Mouse (Mus musculus) heart, postnatal 36 days (tissue): ENCODE data around the gene Macf1. TPM values are rescaled to one million over a fixed set of nuclear protein-coding genes. Genes with fewer than 3 reads are reported as not detected.

Experiments used
- DNase-seq, 2 experiments: peaks; one replicate each; pipeline ENCODE4 v3.0.0; 2021 to 2022
- intact Hi-C: fragments of 180-260 bp; cut with DNase I; formaldehyde crosslinking; loops from one replicate; pipeline ENCODE4 v1.15.1; 2025
- total RNA-seq, 2 experiments: library from RNA; stranded (reverse); gene quantifications; 2 replicates each; pipeline ENCODE4 v1.2.3; 2021

Gene Macf1
- total RNA-seq, 2 experiments from 2014 or later: 228 to 240 TPM

GRCm38 (mm10) chr4:123418032-123418431 lies 266.1 kb downstream of the Macf1 start:
- intact Hi-C loops: no loop called here
- DNase-seq: no peak

GRCm38 (mm10) chr4:123417478-123417877 lies 266.7 kb downstream of the Macf1 start:
- intact Hi-C loops: no loop called here
- no peak for DNase-seq

GRCm38 (mm10) chr4:123416829-123417228 lies 267.3 kb downstream of the Macf1 start:
- no peak for DNase-seq
- intact Hi-C loops: no loop called here

DNA sequence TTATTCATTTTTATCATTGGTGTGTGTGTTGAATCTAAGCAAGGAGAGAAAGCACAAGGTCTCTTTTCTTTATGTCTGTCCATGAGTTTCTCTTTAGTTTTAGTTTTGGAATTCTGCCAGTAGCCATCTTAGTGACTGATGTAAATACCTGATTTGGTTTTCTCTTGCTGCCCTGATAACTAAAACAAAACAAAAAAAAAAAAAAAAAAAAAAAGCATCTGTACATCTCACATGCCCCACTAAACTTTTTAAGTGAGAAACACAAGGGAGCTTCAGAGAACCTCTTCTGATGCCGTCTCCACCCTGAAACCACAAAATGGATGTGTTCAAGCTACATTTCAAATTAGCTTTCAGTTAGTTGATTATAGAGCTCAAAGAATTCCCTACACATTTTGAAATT lies 268.6 kb downstream of the Macf1 start:
- intact Hi-C loops: no loop called here
- DNase-seq: no peak

- intact Hi-C loops: loop anchor here (2.0 to 5.0 kb wide), 5 partner anchors 13 to 493 kb away; no protein-coding TSS in a partner anchor
- DNase-seq: no peak
Observed at GRCm38 (mm10) chr4:123413876-123414275, 270.3 kb downstream of the Macf1 start.

DNA sequence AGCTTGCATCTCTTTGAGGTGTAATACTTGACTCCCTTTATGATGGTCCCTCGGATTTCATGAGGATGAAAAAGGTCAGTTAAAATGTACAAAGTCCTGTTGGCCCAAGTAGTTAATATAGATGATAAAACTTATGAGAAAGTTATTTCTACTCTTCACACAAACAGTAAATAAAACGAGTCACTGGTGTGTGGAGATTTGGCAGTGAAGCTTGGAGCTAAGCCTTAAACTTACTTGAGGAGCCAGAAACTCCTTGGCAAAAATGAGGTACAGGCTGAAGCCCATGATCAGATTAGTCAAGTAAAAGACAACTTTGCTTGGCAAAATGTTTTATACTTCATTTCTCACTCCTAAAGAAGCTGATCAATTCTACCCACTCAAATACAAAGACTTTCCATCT lies 271.2 kb downstream of the Macf1 start:
- intact Hi-C loops: loop anchor here (2.0 to 5.0 kb wide), 5 partner anchors 14 to 494 kb away; no protein-coding TSS in a partner anchor
- DNase-seq: no peak

- DNase-seq: peak in 1 of 2 experiments; percentile 36
- intact Hi-C loops: loop anchor here (2.0 to 5.0 kb wide), 5 partner anchors 14 to 495 kb away; no protein-coding TSS in a partner anchor
Observed at GRCm38 (mm10) chr4:123412528-123412878, 271.7 kb downstream of the Macf1 start.

- intact Hi-C loops: loop anchor here (2.0 to 5.0 kb wide), 5 partner anchors 15 to 495 kb away; no protein-coding TSS in a partner anchor
- peak; percentile 86 to 92 for DNase-seq
Observed at GRCm38 (mm10) chr4:123411732-123412527, 272.2 kb downstream of the Macf1 start.

GRCm38 (mm10) chr4:123411006-123411731 lies 273.0 kb downstream of the Macf1 start:
- intact Hi-C loops: loop anchor here (5.0 kb wide), 4 partner anchors 36 to 496 kb away; no protein-coding TSS in a partner anchor
- DNase-seq: peak in 1 of 2 experiments; percentile 58

DNA sequence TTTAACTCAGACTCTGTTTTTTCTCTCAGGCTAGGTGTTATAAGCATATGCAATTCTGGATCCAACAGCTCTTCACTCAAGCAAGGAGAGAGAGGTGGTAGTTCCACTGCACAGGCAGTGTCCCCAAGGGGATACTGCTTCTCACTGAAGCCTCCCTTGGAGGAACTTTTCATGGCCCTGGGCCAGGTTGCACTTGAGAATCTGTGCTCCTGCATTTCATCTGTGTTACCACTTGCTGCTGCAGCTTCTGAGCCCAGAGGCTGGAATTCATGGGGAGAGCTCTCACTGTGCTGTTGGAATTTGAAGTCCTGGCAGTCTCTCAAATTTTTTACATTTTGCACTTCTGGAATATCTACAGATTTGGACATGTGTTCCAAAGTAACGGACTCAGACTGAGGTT lies 274.4 kb downstream of the Macf1 start:
- intact Hi-C loops: loop anchor here (5.0 kb wide), 4 partner anchors 38 to 498 kb away; no protein-coding TSS in a partner anchor

DNA sequence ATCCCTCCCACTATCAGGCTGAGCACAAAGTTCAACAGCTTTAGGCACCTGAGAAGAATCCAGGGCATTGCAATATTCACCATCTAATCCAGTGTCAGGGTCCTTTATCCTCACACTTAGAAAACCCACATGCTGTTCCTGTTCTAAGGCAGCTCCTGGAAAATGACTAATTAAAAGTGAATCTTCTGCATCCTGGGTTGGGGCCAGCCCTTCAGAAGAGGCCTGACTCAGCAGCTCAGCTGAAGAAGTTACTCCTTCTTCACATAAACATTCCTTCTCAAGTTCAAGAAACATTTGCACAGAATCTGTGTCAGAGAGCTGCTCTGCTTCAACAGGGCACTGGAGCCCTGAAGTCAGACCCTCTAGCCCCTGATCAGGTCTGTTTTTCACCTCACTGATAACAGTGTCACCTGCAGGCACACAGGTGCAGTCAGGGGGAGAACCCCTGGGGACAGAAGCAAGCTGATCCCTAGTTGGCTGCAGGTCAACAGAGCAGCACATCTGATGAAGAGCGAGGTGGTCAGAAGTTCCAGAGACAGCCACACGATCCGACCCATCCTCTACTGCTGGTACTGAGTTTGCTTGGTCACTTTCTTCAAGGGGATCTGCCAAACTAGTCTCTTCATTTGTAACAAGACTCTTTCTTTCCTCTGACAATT lies 275.0 kb downstream of the Macf1 start:
- no peak for DNase-seq
- intact Hi-C loops: no loop called here

More for the DNA sequence above, 274.4 kb downstream of the Macf1 start:
- DNase-seq: peak in 1 of 2 experiments; percentile 63

GRCm38 (mm10) chr4:123407792-123408191 lies 276.4 kb downstream of the Macf1 start:
- no peak for DNase-seq
- intact Hi-C loops: no loop called here

- DNase-seq: no peak
- intact Hi-C loops: no loop called here
Observed at GRCm38 (mm10) chr4:123404056-123404455, 280.1 kb downstream of the Macf1 start.

- intact Hi-C loops: no loop called here
Observed at GRCm38 (mm10) chr4:123402244-123402643, 281.9 kb downstream of the Macf1 start.

GRCm38 (mm10) chr4:123401265-123401664 lies 282.9 kb downstream of the Macf1 start:
- no peak for DNase-seq
- intact Hi-C loops: no loop called here

More at GRCm38 (mm10) chr4:123402244-123402643, 281.9 kb downstream of the Macf1 start:
- DNase-seq: no peak

DNA sequence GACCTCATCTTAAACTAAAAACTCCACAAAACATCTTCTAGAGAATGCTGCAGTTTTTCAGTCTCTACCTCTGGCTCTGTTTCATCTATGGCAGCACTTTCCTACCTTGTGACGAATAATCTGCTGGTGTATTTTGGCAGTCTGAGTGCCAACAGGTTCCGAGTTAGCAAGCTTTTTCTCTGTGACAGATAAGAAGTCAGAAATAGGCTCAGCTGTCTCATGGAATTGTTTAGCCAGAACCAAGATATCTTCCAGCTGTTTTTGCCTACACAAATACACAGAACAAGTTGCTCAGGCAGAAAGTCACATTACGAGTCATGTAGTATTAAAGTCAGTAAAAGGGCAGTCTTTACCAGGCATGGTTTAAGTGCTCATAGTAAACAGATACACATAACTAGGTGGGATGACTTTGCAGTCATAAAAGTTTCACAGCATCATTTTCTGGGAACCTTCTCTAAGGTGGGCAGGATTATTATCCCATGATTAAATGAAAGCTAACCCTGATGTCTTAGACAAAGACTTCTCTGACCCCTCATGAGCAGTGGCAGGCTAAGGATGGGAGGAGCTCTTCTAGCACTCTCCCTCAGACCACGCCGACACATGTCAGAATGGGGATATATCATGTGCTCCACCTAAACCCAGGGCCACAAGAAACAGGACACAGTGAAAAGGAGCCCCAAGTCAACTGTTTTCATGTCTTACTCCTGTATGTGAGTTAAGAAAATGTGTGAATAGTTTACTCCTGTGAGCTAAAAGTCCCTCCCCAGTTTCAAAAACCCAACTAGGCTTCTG lies 286.3 kb downstream of the Macf1 start:
- DNase-seq: peak in 1 of 2 experiments; percentile 39
- intact Hi-C loops: no loop called here

DNA sequence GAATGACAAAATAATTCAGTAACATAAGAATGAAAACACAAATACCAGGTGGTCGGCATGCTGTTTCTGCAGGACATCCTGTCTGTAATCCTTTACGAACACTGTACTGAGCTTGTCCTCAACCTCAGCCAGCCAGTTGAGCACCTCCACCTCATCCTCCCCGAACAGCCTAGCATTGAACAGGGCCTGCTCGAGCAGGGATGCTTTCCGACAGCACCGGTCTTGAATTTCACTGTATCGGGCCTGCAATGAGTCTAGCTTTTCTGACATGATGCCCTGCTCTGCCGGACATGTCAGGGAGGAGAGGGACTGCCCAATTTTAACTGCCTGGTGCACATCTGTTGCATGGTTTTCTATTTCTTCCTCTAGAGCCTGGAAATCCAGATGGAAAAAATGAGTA lies 287.1 kb downstream of the Macf1 start:
- DNase-seq: no peak
- intact Hi-C loops: no loop called here

DNA sequence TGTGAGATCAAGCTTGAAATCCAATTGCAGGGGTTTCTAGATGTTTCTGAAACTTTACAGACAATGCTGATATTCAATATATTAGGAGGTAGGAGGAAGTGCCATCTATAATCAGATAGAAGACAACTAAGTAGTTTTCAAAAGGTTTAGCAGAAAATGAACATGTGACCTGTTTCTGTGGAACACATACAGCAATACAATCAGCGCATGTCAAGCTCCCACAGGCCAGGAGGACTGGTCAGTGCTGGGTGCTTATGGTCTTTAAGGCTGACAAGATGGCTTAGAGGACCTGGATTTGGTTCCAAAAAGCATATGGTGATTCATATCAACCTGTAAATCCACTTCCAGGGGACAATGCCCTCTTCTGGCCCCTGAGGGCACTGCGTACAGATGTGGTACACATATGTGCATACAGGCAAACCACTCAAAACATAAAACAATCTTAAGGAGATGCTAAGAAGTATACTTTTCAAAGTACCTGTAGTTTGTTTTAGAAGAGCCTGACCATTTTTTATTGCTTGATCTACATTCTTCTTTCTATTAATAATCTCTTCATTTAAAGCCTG lies 288.6 kb downstream of the Macf1 start:
- DNase-seq: no peak
- intact Hi-C loops: no loop called here

DNA sequence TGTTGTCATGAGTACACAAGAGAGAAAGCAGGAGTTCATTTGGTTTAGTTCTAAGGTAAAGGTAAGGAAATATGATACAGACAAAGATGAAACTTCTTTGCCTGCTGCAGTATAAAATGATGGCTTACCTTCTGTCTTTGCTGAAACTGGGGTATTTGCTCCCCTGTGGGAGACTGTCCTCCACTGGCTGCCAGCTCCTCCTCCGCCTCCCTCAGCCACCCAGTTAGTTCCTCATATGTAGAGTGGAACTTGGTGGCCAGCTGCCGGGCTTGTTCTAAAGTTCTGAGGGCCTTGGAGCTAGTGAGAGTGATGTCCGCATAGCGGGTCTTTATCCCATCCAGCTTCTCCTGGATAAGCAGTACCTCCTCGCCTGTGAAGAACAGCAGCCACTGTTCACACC lies 289.3 kb downstream of the Macf1 start:
- DNase-seq: no peak
- intact Hi-C loops: loop anchor here (5.0 kb wide), 2 partner anchors 37 to 52 kb away; no protein-coding TSS in a partner anchor

DNA sequence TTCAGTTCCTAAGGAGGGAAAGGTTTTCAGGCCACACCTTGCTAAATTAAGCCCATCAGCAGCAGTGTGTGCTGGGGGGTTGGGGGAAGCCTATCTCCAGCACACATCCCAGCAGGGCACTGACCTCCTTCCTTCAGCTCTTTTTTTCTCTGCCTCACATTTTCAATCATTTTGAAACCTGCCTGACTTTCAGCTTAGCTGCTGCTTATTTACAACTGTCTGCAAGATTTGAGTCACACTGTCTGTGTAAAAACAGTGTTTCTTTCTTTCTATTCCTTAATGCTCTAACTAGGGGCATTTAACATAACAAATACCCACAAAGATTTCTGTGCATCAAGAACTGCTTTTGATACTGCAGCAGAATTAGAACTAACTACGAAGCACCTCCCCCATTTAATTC lies 289.9 kb downstream of the Macf1 start:
- DNase-seq: no peak
- intact Hi-C loops: loop anchor here (5.0 kb wide), 2 partner anchors 38 to 53 kb away; no protein-coding TSS in a partner anchor
